Mouse (Mus musculus) ovary, postnatal 36 days (tissue): ENCODE results near the gene Cbln3.

Source experiments
- DNase-seq: peaks from one replicate; pipeline ENCODE4 v3.0.0; 2022; ENCODE audit warnings: low spot score, mixed read lengths

The Cbln3 gene

GRCm38 (mm10) chr14:55845506-55846294, 38.5 kb downstream of the Cbln3 start:
- DNase-seq = no peak

- no peak for DNase-seq
Measured at GRCm38 (mm10) chr14:55842794-55843193, 41.4 kb downstream of the Cbln3 start.

- no peak for DNase-seq
Measured at GRCm38 (mm10) chr14:55840853-55841366, 43.3 kb downstream of the Cbln3 start.

- no peak for DNase-seq
Measured at GRCm38 (mm10) chr14:55838740-55839139, 45.5 kb downstream of the Cbln3 start.

- DNase-seq = no peak
Measured at GRCm38 (mm10) chr14:55838312-55838711, 45.9 kb downstream of the Cbln3 start.

GRCm38 (mm10) chr14:55834808-55835533, 49.2 kb downstream of the Cbln3 start:
- DNase-seq = no peak

- no peak for DNase-seq
Measured at GRCm38 (mm10) chr14:55833126-55833525, 51.1 kb downstream of the Cbln3 start.

GRCm38 (mm10) chr14:55830331-55830730, 53.9 kb downstream of the Cbln3 start:
- no peak for DNase-seq

- DNase-seq = no peak
Measured at GRCm38 (mm10) chr14:55829854-55830253, 54.3 kb downstream of the Cbln3 start.
